Mouse (Mus musculus) mesoderm, embryonic 11.5 days (tissue): ENCODE measurements around the gene P2rx2.

Experiments
- DNase-seq: peaks from one replicate; pipeline ENCODE4 v3.0.0-alpha.2; 2012; ENCODE audit warnings: low read depth, low spot score

Gene P2rx2

DNA sequence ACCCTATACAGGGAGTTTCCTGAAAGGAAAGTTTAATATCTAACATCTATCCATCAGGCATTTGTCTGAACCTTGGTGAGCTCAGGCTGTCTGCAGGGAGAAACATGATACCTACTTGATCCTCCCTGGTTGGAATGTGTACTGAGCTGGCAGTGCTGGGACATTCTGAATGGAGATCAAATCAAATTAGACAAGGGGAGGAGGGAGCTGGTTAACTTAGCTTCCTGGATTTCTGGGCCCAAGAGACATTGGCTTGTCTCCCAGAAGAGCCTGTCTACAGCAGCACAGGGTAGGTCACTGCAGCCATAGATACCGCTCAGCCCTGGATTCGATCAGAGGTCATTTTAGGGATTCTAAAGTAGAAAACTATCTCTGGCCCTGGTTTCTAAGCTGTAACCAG is 4.2 kb downstream of the P2rx2 start:
- DNase-seq = no peak

GRCm38 (mm10) chr5:110330508-110330907 is 12.5 kb downstream of the P2rx2 start:
- DNase-seq = no peak

GRCm38 (mm10) chr5:110313127-110313526 is 29.9 kb downstream of the P2rx2 start:
- no peak for DNase-seq

- DNase-seq = no peak
Measured at GRCm38 (mm10) chr5:110308861-110309260, 34.2 kb downstream of the P2rx2 start.

DNA sequence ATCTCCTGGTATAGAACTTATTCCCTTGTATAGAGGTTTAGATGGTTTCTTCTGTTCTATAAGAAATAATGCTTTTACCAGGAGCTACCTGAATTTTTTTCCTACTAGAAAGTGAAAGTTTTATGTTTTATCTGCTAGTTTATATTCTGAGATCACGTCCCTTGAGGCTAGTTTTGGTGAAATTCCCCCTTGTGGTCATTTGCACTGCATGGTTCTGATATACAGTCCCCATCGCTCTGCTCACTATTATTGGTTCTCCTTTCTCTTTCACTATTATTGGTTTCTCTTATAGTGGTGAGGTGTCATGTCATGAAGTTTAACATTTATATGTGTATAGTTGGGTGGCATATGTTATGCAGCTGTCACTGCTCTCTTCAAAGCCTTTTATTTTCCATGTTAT is 42.4 kb downstream of the P2rx2 start:
- no peak for DNase-seq

GRCm38 (mm10) chr5:110296637-110297036 is 46.4 kb downstream of the P2rx2 start:
- DNase-seq = no peak

- no peak for DNase-seq
Measured at GRCm38 (mm10) chr5:110291649-110292048, 51.4 kb downstream of the P2rx2 start.
